Mouse (Mus musculus) MEL (cell line): Measurements from ENCODE around the gene Gm13102. TPM values are rescaled to one million over a fixed set of nuclear protein-coding genes. Genes with fewer than 3 reads are reported as not detected.
"Not testable (repeated sequence)": the region's sequence is repeated elsewhere in the genome, so short reads cannot be mapped to it uniquely, and the experiment has no call there.

Experiments used
- DNase-seq: peaks from one replicate; pipeline ENCODE4 v3.0.0; 2011; ENCODE audit warnings: low read depth, low spot score
- H3K27ac ChIP-seq: 2 replicates; pipeline ENCODE4 v1.5.1; 2012; ENCODE audit warnings: low read depth, mild to moderate bottlenecking, control low read depth, low read length, moderate library complexity; ENCODE audit not compliant: control insufficient read depth
- H3K27me3 ChIP-seq, 2 experiments: fragments of 150-350 bp in 1 of 2; sonication (generic) in 1 of 2; 2 replicates each; pipeline ENCODE4 v1.6.1; 2012; ENCODE audit warnings: low read length in 2 of 2, mild to moderate bottlenecking in 2 of 2, improper control_type of control experiment in 1 of 2, moderate library complexity in 1 of 2; ENCODE audit not compliant: insufficient read depth in 2 of 2, control insufficient read depth in 1 of 2
- H3K36me3 ChIP-seq, 2 experiments: 2 replicates each; pipeline ENCODE4 v1.6.1; 2012 to 2014; ENCODE audit warnings: low read length in 2 of 2, improper control_type of control experiment in 1 of 2, inconsistent platforms in 1 of 2, mild to moderate bottlenecking in 1 of 2; ENCODE audit not compliant: insufficient read depth in 2 of 2, control insufficient read depth in 1 of 2
- H3K4me1 ChIP-seq, 2 experiments: fragments of 150-350 bp in 1 of 2; sonication (generic) in 1 of 2; 2 replicates each; pipeline ENCODE4 v1.6.1; 2012; ENCODE audit warnings: low read length in 2 of 2, improper control_type of control experiment in 1 of 2, mild to moderate bottlenecking in 1 of 2; ENCODE audit not compliant: insufficient read depth in 2 of 2, control insufficient read depth in 1 of 2
- H3K4me3 ChIP-seq, 2 experiments: fragments of 150-350 bp in 1 of 2; sonication (generic) in 1 of 2; 2 replicates each; pipeline ENCODE4 v1.5.1; 2012; ENCODE audit warnings: low read depth in 2 of 2, low read length in 2 of 2, mild to moderate bottlenecking in 2 of 2, moderate library complexity in 2 of 2, control low read depth in 1 of 2, improper control_type of control experiment in 1 of 2; ENCODE audit not compliant: control insufficient read depth in 1 of 2, insufficient read depth in 1 of 2
- H3K79me2 ChIP-seq: 2 replicates; pipeline ENCODE4 v1.6.1; 2012; ENCODE audit warnings: mild to moderate bottlenecking, low read length, moderate library complexity; ENCODE audit not compliant: control insufficient read depth, poor library complexity, insufficient read depth
- H3K9ac ChIP-seq: 2 replicates; pipeline ENCODE4 v1.6.1; 2012; ENCODE audit warnings: low read depth, mild to moderate bottlenecking, control low read depth, low read length, moderate library complexity; ENCODE audit not compliant: control insufficient read depth, poor library complexity, severe bottlenecking
- H3K9me3 ChIP-seq: fragments of 150-350 bp; sonication (generic); replicated peaks from 2 replicates; pipeline ENCODE4 v1.6.1; 2012; ENCODE audit warnings: mild to moderate bottlenecking, low read length, improper control_type of control experiment, moderate library complexity; ENCODE audit not compliant: insufficient read depth
- polyA plus RNA-seq, 2 experiments: library from polyadenylated mRNA; stranded (reverse) in 1 of 2; unstranded in 1 of 2; fragments of >175 nt in 1 of 2; fragments of >200 nt in 1 of 2; gene quantifications; 2 replicates each; pipeline versions ENCODE4 v1.2.1 to v1.2.4; 2012; ENCODE audit warnings: low replicate concordance in 2 of 2, low read depth in 1 of 2; ENCODE audit not compliant: insufficient read length in 2 of 2, insufficient read depth in 1 of 2, missing spikeins in 1 of 2
- total RNA-seq: library from RNA; depleted of rRNA; stranded (reverse); fragments of 300-350 nt; gene quantifications from 2 replicates; pipeline ENCODE4 v1.2.3, GENCODE M21; 2012; rRNA removed

Gene Gm13102
- not detected in 2 replicates for total RNA-seq
- not detected for polyA plus RNA-seq

- DNase-seq, H3K79me2 ChIP-seq, H3K4me1 ChIP-seq, H3K4me3 ChIP-seq, H3K27me3 ChIP-seq, H3K36me3 ChIP-seq, H3K9ac ChIP-seq, H3K27ac ChIP-seq, H3K9me3 ChIP-seq: not testable (repeated sequence)
Measured at GRCm38 (mm10) chr4:144106174-144106573, at the start of gene Gm13102. TSS of gene Gm13102 (plus strand) at chr4:144106474.

- not testable (repeated sequence) for H3K4me1 ChIP-seq, H3K9ac ChIP-seq, H3K9me3 ChIP-seq, H3K27me3 ChIP-seq, H3K4me3 ChIP-seq, H3K27ac ChIP-seq, H3K36me3 ChIP-seq, DNase-seq, H3K79me2 ChIP-seq
Measured at GRCm38 (mm10) chr4:144058826-144059225, 47.4 kb upstream of the Gm13102 start, which contains the start of gene Pramel4. TSS of gene Pramel4 (plus strand) at chr4:144059126.

Other genes starting within 250 kb of the Gm13102 start
- not detected in 2 replicates for gene Pramef6, start 206.1 kb upstream of the Gm13102 start, total RNA-seq
- gene Pramef6, start 206.1 kb upstream of the Gm13102 start, polyA plus RNA-seq: not detected
- not detected in 2 replicates for gene Pramef25, start 155.5 kb upstream of the Gm13102 start, total RNA-seq
- gene Pramef25, start 155.5 kb upstream of the Gm13102 start, polyA plus RNA-seq: not detected
- not detected in 2 replicates for gene Gm13101, start 139.5 kb upstream of the Gm13102 start, total RNA-seq
- not detected for gene Gm13101, start 139.5 kb upstream of the Gm13102 start, polyA plus RNA-seq
- not detected in 2 replicates for gene Pramef17, start 112.1 kb upstream of the Gm13102 start, total RNA-seq
- not detected for gene Pramef17, start 112.1 kb upstream of the Gm13102 start, polyA plus RNA-seq
- gene Pramel4, start 47.3 kb upstream of the Gm13102 start, total RNA-seq: not detected in 2 replicates
- gene Pramel4, start 47.3 kb upstream of the Gm13102 start, polyA plus RNA-seq: under 1 TPM in 1 of 2 experiments, not detected in 1; 0.07 TPM
- not detected in 2 replicates for gene Oog3, start 56.2 kb downstream of the Gm13102 start, total RNA-seq
- gene Oog3, start 56.2 kb downstream of the Gm13102 start, polyA plus RNA-seq: not detected
- gene Oog2, start 84.2 kb downstream of the Gm13102 start, total RNA-seq: not detected in 2 replicates
- gene Oog2, start 84.2 kb downstream of the Gm13102 start, polyA plus RNA-seq: not detected
- gene C87977, start 106.8 kb downstream of the Gm13102 start, total RNA-seq: not detected in 2 replicates
- gene C87977, start 106.8 kb downstream of the Gm13102 start, polyA plus RNA-seq: not detected
- gene Pramel5, start 174.0 kb downstream of the Gm13102 start, total RNA-seq: not detected in 2 replicates
- under 1 TPM in 1 of 2 experiments, not detected in 1; 0.35 TPM for gene Pramel5, start 174.0 kb downstream of the Gm13102 start, polyA plus RNA-seq
- gene Gm13128, start 223.8 kb downstream of the Gm13102 start, total RNA-seq: not detected in 2 replicates
- not detected for gene Gm13128, start 223.8 kb downstream of the Gm13102 start, polyA plus RNA-seq